Mouse (Mus musculus) thymus, adult 2 months (tissue): Measurements from ENCODE around the gene Mast3.

ENCODE experiments used
- CTCF ChIP-seq: fragments of 200-500 bp; IDR thresholded peaks from 2 replicates; pipeline ENCODE4 v1.5.1; 2012; ENCODE audit warnings: mild to moderate bottlenecking, control low read depth, low read length, moderate library complexity, borderline replicate concordance; ENCODE audit not compliant: control insufficient read depth, poor library complexity, insufficient read depth; ENCODE audit errors: extremely low read depth
- POLR2A ChIP-seq: fragments of 200-500 bp; IDR thresholded peaks from 2 replicates; pipeline ENCODE4 v1.6.1; 2012; ENCODE audit warnings: mild to moderate bottlenecking, low read length, control low read depth, moderate library complexity; ENCODE audit not compliant: control insufficient read depth, poor library complexity, insufficient read depth; ENCODE audit errors: extremely low read depth

GRCm38 (mm10) chr8:70753151-70753550 lies 51.7 kb downstream of the Mast3 start:
- no peak for TF ChIP-seq CTCF
- no peak for TF ChIP-seq POLR2A
